Mouse (Mus musculus): ENCODE results near the gene Ppp2r5a.

GRCm38 (mm10) chr1:191402506-191402905, 566 bp downstream of the Ppp2r5a start:
- TF ChIP-seq CTCF (IDR thresholded peaks at IDR 0.05; ENCODE audit: low read depth, low read length) (no peak), POLR2A (IDR thresholded peaks at IDR 0.05; ENCODE audit: insufficient read depth, low read length) (no peak), EP300 (IDR thresholded peaks at IDR 0.05; ENCODE audit: insufficient read depth, low read depth, low read length) (no peak)
